Mouse (Mus musculus) midbrain, embryonic 14.5 days (tissue): ENCODE data around the gene Sytl1. TPM values are rescaled to one million over a fixed set of nuclear protein-coding genes. Genes with fewer than 3 reads are reported as not detected.
A peak's percentile ranks its signal among the peaks of the same experiment; 100 is the strongest.

Source experiments
- ATAC-seq: fragments of 200-750 bp; cut with Nextera tagmentation; 2 replicates; pipeline ENCODE4 v1.8.0; 2017; ENCODE audit warnings: moderate number of reproducible peaks, moderate library complexity; ENCODE audit not compliant: low FRiP score, low TSS enrichment
- DNase-seq: peaks from one replicate; pipeline ENCODE4 v3.0.0-alpha.2; 2015
- H3K27ac ChIP-seq: fragments of 300-500 bp; sonication (generic); replicated peaks from 2 replicates; pipeline ENCODE4 v1.5.1; 2014; ENCODE audit warnings: mild to moderate bottlenecking, low read depth, low read length, moderate library complexity
- H3K27me3 ChIP-seq: fragments of 300-500 bp; sonication (generic); 2 replicates; pipeline ENCODE4 v1.6.1; 2014; ENCODE audit warnings: low read length, control low read depth, mixed read lengths; ENCODE audit not compliant: control insufficient read depth, insufficient read depth
- H3K36me3 ChIP-seq: fragments of 300-500 bp; sonication (generic); 2 replicates; pipeline ENCODE4 v1.6.1; 2014; ENCODE audit warnings: low read length, control low read depth; ENCODE audit not compliant: control insufficient read depth, insufficient read depth
- H3K4me1 ChIP-seq: fragments of 300-500 bp; sonication (generic); 2 replicates; pipeline ENCODE4 v1.6.1; 2014; ENCODE audit warnings: mild to moderate bottlenecking, antibody characterized with exemption, low read length, control low read depth; ENCODE audit not compliant: control insufficient read depth, insufficient read depth
- H3K4me2 ChIP-seq: fragments of 300-500 bp; sonication (generic); 2 replicates; pipeline ENCODE4 v1.6.1; 2014; ENCODE audit warnings: mild to moderate bottlenecking, low read length, moderate library complexity
- H3K4me3 ChIP-seq: fragments of 300-500 bp; sonication (generic); replicated peaks from 2 replicates; pipeline ENCODE4 v1.5.1; 2014; ENCODE audit warnings: low read depth, low read length
- H3K9ac ChIP-seq: fragments of 300-500 bp; sonication (generic); replicated peaks from 2 replicates; pipeline ENCODE4 v1.6.1; 2014; ENCODE audit warnings: mild to moderate bottlenecking, low read length, moderate library complexity
- H3K9me3 ChIP-seq: fragments of 300-500 bp; sonication (generic); 2 replicates; pipeline ENCODE4 v1.6.1; 2016; ENCODE audit warnings: low read length, control low read depth, mixed read lengths; ENCODE audit not compliant: control insufficient read depth
- WGBS: fragments of 180-500 bp; shearing (Covaris S2); extraction: QIAGEN DNeasy Blood & Tissue Kit; methylation state at CpG from one replicate; pipeline ENCODE4 v1.1.7; 2014; 5-methylcytosine and 5-hydroxymethylcytosine counted together
- polyA plus RNA-seq: library from polyadenylated mRNA; unstranded; fragments of >200 nt; fragmentation: Nextera tagmentation; extraction: Ambion mirVana; gene quantifications from 2 replicates; pipeline ENCODE4 v1.2.1, GENCODE M21; 2014

Sytl1 gene
- polyA plus RNA-seq, 1 experiment from 2014 or later = 0.25 TPM

GRCm38 (mm10) chr4:133261641-133262374 lies 1.1 kb downstream of the Sytl1 start:
- 0 out of 2 replicates have a peak, but pooled peaks cover 4% of the 10 kb centered on the region for H3K9me3 ChIP-seq
- H3K4me3 ChIP-seq = no peak overlapping the region
- no peak for DNase-seq
- no peaks in the 10 kb centered on the region for H3K27me3 ChIP-seq
- WGBS = 54% methylated on average over 10 of the region's 10 CpGs
- no peaks in the 10 kb centered on the region for H3K4me1 ChIP-seq
- no peak overlapping the region for H3K9ac ChIP-seq
- H3K36me3 ChIP-seq = peaks cover 26% of the 10 kb centered on the region
- H3K27ac ChIP-seq = no peak overlapping the region
- no peak overlapping the region for H3K4me2 ChIP-seq
- no peak for ATAC-seq

- H3K4me1 ChIP-seq = no peaks in the 10 kb centered on the region
- 0 out of 2 replicates have a peak, but pooled peaks cover 4% of the 10 kb centered on the region for H3K27me3 ChIP-seq
- H3K36me3 ChIP-seq = no peaks in the 10 kb centered on the region
- DNase-seq (no peak), ATAC-seq (no peak)
- H3K4me3 ChIP-seq = no peak overlapping the region
- no peak overlapping the region for H3K27ac ChIP-seq
- no peak overlapping the region for H3K4me2 ChIP-seq
- no peaks in the 10 kb centered on the region for H3K9me3 ChIP-seq
- WGBS = 76% methylated on average over 12 of the region's 12 CpGs
- no peak overlapping the region for H3K9ac ChIP-seq
Measured at GRCm38 (mm10) chr4:133257798-133258408, 5.0 kb downstream of the Sytl1 start.

- DNase-seq (no peak), ATAC-seq (no peak)
- Histone ChIP-seq H3K4me1 (no peaks in the 10 kb centered on the region), H3K27ac (no peak overlapping the region), H3K9ac (no peak overlapping the region), H3K4me3 (no peak overlapping the region), H3K27me3 (peaks cover 10% of the 10 kb centered on the region; the same call in 1 of the 2 replicates), H3K9me3 (no peaks in the 10 kb centered on the region), H3K36me3 (no peaks in the 10 kb centered on the region), H3K4me2 (no peak overlapping the region)
- WGBS = 34% methylated on average over 12 of the region's 12 CpGs
Measured at GRCm38 (mm10) chr4:133257230-133257629, 5.7 kb downstream of the Sytl1 start.

GRCm38 (mm10) chr4:133256820-133257219 lies 6.1 kb downstream of the Sytl1 start:
- Histone ChIP-seq H3K4me2 (no peak overlapping the region), H3K27me3 (peaks cover 14% of the 10 kb centered on the region; the same call in 1 of the 2 replicates), H3K9ac (no peak overlapping the region), H3K36me3 (no peaks in the 10 kb centered on the region), H3K27ac (no peak overlapping the region), H3K4me1 (no peaks in the 10 kb centered on the region), H3K4me3 (no peak overlapping the region), H3K9me3 (no peaks in the 10 kb centered on the region)
- ATAC-seq (no peak), DNase-seq (no peak)
- 20% methylated on average over 24 of the region's 24 CpGs for WGBS

- DNase-seq (no peak), ATAC-seq (no peak)
- Histone ChIP-seq H3K27ac (no peak overlapping the region), H3K27me3 (peaks cover 28% of the 10 kb centered on the region), H3K36me3 (no peaks in the 10 kb centered on the region), H3K4me1 (peaks cover 6% of the 10 kb centered on the region), H3K4me2 (no peak overlapping the region), H3K4me3 (no peak overlapping the region), H3K9me3 (no peaks in the 10 kb centered on the region), H3K9ac (no peak overlapping the region)
- 62% methylated on average over 6 of the region's 6 CpGs for WGBS
Measured at GRCm38 (mm10) chr4:133255392-133255791, 7.5 kb downstream of the Sytl1 start.

DNA sequence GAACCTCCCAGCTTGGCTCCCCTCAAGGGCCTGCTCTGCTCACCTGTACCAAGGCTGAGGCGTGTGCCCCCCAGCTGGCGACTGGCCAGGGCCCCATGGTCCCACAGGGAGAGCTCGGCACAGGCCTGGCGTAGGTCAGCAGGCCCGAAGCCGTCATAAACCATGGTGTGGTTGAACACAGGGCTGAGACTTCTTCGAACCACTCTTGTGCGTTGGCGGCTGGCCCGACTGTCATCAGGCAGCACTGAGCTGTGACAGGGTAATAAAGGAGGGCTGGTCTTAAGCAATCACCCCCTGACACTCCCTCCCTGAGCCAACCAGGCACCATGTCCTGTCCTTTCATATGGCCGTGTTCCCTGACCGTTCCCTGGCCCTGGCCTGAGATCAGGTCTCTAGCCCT lies 9.5 kb downstream of the Sytl1 start:
- WGBS = 70% methylated on average over 12 of the region's 12 CpGs
- no peak overlapping the region for H3K4me2 ChIP-seq
- no peaks in the 10 kb centered on the region for H3K36me3 ChIP-seq
- ATAC-seq (no peak), DNase-seq (no peak)
- no peaks in the 10 kb centered on the region for H3K9me3 ChIP-seq
- H3K9ac ChIP-seq = no peak overlapping the region
- H3K27ac ChIP-seq = no peak overlapping the region
- no peak overlapping the region for H3K4me3 ChIP-seq
- peaks cover 41% of the 10 kb centered on the region for H3K27me3 ChIP-seq
- H3K4me1 ChIP-seq = peaks cover 6% of the 10 kb centered on the region

GRCm38 (mm10) chr4:133252089-133252488 lies 10.8 kb downstream of the Sytl1 start:
- H3K4me1 ChIP-seq = peaks cover 6% of the 10 kb centered on the region
- H3K9ac ChIP-seq = no peak overlapping the region
- no peak overlapping the region for H3K4me3 ChIP-seq
- H3K36me3 ChIP-seq = no peaks in the 10 kb centered on the region
- no peak overlapping the region for H3K4me2 ChIP-seq
- DNase-seq = peak; percentile 34
- no peak overlapping the region for H3K27ac ChIP-seq
- H3K9me3 ChIP-seq = no peaks in the 10 kb centered on the region
- WGBS = 39% methylated on average over 4 of the region's 4 CpGs
- peaks cover 52% of the 10 kb centered on the region for H3K27me3 ChIP-seq
- no peak for ATAC-seq

DNA sequence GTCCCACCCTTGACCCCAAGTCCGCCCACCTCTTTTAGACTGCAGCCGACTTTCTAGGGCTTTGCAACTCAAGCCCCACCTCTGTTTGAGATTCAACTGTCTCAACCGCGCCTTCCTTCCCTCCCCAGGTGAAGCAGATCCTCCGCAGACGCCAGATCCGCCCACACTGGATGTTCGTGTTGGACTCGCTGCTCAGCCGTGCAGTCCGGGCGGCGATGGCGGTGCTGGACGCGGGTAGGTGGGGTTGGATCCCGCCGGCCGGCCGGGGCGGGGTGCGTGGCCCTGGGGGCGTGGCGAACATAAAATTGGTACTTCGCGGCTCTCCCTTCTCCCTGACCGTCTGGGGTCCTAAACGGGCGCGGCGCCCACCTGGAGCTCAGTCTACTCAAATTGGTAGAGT lies 11.7 kb downstream of the Sytl1 start:
- Histone ChIP-seq H3K9me3 (no peaks in the 10 kb centered on the region), H3K4me2 (peak overlapping the region; percentile 48), H3K4me3 (peak overlapping the region; percentile 25), H3K9ac (peak overlapping the region; percentile 31; the same call in 1 of the 2 replicates), H3K27me3 (peaks cover 60% of the 10 kb centered on the region), H3K27ac (no peak overlapping the region), H3K4me1 (peaks cover 6% of the 10 kb centered on the region), H3K36me3 (no peaks in the 10 kb centered on the region)
- WGBS = 1% methylated on average over 31 of the region's 31 CpGs
- ATAC-seq = no peak
- DNase-seq = peak; percentile 27

DNA sequence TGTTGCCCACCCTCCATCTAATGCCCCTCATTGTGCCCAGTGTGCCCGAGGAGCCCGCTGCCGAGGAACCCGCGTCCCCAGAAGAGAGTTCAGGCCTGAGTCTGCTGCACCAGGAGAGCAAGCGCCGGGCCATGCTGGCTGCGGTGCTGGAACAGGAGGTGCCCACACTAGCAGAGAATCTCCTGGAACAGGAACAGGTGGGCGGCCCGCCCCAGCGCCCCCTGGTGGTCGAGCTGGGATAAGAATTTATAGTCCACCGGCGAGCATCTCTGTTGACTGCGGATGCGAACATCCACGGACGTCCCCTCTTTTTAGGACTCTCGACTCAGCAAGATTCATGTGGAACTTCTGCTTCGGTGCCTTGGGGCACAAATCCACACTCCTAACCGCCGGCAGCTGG lies 12.3 kb downstream of the Sytl1 start:
- Histone ChIP-seq H3K9ac (peak overlapping the region; percentile 31; the same call in 1 of the 2 replicates), H3K4me1 (peaks cover 6% of the 10 kb centered on the region), H3K9me3 (no peaks in the 10 kb centered on the region), H3K4me3 (peak overlapping the region; percentile 25), H3K27me3 (peaks cover 56% of the 10 kb centered on the region), H3K4me2 (peak overlapping the region; percentile 48), H3K27ac (no peak overlapping the region), H3K36me3 (no peaks in the 10 kb centered on the region)
- 3% methylated on average over 22 of the region's 22 CpGs for WGBS
- peak; percentile 78 for DNase-seq
- no peak for ATAC-seq
